Mouse (Mus musculus) lung, adult 2 months (tissue): ENCODE results near the gene Kri1.

Source experiments
- CTCF ChIP-seq: fragments of 200-500 bp; IDR thresholded peaks from 2 replicates; pipeline ENCODE4 v1.5.1; 2011; ENCODE audit warnings: mild to moderate bottlenecking, low read length, control low read depth; ENCODE audit not compliant: insufficient read depth
- POLR2A ChIP-seq: fragments of 200-500 bp; IDR thresholded peaks from 2 replicates; pipeline ENCODE4 v1.6.1; 2011; ENCODE audit warnings: low read depth, mild to moderate bottlenecking, control low read depth, low read length, borderline replicate concordance; ENCODE audit errors: extremely low read depth

DNA sequence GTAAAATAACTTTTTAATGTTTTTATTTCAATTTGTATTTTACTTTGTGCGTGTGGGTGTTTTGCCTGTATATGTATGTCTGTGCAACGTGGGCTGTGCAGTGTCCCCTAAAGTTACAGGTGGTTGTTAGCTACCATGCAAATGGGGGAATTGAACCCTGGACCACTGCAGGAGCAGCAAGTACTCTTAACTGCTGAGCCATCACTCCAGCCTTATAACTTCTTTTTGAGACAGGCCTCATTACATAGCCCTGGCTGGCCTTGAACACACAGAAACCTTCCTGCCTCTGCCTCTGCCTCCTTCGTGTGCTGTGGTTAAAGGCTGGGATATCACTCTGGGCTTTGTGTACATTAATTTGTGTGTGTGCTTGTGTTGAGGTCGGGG, 48.3 kb downstream of the Kri1 start:
- TF ChIP-seq POLR2A (no peak), CTCF (no peak)
